Mouse (Mus musculus): ENCODE measurements around the gene Tmtc2.
A peak's percentile ranks its signal among the peaks of the same experiment; 100 is the strongest.

The Tmtc2 gene

DNA sequence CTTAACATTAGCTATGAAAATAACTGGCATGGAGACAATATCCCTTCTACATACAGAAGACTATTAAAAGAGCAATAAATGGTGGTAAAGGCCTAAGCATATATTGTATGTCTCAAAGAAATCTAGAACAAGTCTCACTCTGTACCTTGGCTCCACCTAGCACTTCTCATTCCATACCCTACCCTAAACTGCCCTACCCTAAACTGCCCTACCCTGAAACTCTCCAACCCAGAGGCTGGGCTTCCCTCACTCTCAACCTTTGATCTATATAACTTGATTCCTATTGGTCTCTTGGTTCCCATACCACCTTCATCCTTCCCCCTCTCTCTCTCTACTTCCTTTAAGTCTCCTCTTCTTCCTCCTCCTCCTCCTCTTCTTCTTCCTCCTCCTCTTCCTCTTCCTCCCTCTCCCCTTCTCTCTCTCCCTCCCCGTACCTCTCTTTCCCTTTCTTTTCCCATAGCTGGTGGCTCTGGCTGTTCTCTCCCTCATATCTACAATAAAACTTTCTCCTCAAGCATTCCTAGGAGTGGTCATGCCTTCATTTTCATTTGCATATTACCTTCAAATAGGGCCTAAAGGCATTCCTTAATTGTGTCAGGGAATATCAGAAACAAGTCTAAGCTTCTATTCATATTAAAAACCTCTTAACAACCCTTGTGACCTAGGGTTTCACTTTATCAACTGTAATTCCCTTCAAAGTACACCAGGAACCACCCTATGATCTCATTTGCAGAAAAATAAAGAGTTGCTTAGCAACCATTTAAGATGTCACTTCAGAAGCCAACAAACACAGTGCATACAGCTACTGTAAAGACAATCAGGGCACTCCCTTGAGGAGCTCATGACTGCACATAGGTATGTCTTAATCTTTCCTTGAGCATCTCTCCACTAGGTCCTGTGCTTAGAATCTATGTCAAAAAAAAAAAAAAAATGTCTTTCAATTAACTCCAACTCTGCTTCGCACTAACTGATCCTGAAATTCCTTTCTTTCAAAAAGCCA lies 29.9 kb downstream of the Tmtc2 start:
- no peak for DNase-seq

DNA sequence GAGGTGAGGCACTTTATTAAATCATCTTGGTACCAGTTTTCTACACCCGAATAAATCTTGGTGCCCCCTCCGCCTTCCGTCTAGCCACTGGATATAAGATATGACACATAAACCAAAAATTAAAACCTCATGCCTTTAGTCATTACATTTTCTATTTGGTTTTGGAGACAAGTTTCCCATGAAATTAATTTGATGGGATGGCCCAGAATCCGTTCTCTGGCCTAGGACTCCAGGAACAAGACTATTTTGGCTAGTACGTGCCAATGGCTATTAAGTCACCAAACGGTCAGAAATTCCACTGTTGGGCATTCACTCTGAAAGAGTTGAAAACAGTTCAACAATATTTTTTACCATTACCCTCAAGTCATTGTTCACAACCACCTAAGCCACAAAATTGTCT lies 32.2 kb downstream of the Tmtc2 start:
- no peak for DNase-seq

DNA sequence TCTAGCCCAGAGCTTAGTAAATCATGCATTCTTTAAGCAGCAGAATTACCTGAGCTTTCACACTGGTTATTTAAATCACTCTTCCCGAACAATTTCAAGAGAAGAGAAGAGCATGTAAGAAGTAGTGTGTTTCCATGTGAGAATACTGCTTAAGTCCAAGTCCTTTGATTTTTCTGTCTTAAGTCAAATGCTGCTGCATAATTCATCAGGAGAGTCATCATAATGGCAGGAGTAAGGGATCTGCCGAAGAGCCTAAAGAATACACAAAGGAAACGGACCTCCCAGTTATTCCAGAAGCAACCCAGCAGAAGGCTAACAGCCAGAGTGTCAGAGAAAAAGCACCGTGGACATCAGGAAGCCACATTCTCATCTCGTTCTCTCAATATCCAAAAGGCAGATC lies 34.6 kb downstream of the Tmtc2 start:
- no peak for DNase-seq

DNA sequence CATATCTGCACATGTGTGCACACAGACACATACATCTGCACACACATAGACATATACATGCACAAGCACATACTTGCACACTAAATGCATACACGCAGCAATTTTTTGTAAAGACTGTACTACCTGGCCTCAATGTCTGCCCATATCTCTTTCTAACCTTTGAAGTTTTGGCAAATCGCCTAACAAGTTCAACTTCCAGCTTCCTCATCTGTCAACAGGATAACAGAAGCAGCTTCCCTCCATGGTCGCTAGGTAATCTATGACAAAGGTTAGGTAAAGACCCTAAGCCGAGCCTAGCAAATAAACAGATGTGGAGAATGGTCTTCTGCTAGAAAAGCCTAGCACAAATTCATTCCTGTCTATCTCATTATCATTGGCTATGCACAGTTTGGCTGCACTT lies 37.3 kb downstream of the Tmtc2 start:
- DNase-seq: no peak

DNA sequence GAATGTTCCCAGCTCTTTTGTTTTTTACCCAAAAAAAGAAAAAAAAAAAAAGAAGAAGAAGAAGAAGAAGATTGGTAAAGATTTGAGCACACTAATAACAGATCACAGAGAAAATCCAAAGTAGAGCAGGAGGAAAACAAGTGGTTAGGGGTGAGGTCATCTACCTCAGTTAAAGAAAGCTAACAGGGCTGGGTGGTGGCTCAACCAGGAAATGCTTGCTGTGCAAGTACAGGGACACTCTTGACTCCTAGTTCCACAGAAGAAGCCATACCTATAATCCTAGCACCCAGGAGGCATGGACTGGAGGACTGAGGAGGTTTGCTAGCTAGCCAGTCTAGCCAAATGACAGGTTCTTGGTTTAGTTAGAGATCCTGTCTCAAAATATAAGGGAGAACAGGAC lies 38.4 kb downstream of the Tmtc2 start:
- no peak for DNase-seq

DNA sequence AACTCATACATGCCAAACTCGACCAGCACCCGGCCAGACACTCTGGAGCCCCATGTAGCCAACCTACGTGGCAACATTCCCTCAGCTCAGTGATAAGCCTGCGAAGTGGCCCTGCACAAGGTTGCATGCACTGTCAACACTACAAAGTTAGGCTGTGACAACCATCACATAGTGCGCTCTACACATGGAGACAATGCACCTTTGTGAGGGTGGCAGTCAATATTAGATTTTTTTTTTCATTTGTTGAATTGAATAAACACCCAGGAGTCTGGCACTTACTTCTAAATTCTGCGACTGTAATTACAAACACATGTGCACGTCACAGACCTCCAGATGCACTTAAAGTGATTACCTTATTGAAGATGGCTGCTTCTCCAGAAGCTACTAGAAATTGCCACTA lies 41.5 kb downstream of the Tmtc2 start:
- no peak for DNase-seq

DNA sequence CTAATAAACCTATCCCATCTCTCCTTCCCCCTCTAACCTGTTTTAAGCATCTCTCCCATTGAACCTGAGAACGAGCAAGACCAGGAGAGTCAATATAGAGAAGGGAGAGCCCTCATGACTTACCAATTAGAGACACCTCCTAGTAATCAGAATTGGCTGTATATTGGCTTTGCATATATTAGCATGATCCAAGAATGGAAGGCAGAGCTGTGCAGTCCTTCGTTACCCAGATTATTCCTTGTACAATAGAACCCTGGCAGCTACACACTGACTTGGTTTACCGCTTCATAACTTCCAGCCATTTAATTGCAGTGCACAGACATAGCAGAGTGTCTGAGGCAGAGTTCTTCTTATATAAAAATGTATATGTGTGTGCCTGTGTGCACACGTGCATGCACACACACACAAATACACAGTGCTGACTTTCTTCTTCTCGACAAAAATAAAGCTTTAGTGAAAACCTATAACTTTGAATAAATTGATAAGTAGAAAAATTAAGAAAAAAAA lies 42.2 kb downstream of the Tmtc2 start:
- DNase-seq: no peak

DNA sequence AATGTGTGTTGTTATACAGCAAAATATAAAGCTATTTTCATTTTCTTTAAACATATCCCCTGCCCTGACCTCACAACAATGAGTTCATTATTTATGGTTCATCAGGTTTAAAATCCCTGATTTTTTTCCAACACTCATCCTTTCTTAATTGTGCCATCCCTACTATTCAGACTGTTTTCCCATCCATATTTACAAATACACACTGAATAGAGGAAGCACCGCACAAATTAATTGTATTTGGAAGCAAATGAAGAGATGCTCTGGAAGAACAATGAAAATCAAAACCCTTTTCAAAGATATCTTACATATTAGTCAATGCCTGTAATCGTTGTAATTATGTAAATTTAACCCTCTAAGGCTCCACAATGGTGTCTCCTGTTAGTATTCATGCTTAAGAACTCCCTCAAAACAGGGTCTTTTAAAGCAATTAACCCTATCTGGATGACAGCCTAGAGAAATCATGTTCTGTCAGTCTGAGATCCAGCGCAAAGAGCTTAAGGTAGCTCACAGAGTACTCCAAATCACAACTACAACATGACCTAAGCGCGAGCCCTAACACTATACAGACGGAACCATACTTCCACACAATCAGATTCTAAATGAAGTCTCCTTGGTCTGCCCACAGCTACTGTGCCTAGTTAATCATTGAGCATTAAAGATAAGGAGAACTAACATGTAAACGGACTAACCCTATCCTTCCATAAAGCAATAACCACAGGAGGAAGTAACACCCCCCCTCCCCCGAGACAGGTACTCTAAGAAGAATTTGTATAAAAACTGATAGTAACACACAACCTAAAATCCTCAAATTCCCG lies 43.0 kb downstream of the Tmtc2 start:
- DNase-seq: no peak

DNA sequence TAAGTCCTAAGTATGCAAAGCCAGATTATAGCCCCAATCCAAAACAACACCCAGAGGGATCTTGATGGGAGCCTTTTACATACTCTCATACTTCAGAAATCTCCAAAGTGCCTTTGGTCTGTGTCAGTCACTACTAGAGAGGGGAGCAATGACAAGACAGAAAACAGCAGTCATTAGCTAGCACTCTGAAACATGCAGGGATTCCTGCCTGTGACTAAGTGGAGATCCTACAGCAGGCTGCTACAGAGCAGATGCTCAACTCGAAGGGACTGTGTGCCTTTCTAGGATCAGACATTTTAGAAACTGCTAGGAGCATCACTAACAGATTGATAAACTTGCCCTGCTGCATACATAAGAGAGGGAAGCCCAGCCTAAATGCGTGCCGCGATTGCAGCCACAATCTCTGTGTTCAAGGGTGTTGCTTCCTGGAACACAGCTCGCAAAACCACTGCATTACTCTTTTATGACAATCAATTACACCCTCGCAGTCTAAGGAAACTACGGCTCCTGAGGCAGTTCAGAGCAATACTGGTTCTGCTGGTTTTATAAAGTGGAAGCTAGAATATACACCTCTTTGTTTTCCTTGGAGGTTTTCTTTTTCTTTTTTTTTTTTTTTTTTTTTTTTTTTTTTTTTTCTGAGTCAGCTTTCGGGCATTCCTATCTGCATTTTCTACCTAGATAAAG lies 50.7 kb downstream of the Tmtc2 start:
- no peak for DNase-seq

DNA sequence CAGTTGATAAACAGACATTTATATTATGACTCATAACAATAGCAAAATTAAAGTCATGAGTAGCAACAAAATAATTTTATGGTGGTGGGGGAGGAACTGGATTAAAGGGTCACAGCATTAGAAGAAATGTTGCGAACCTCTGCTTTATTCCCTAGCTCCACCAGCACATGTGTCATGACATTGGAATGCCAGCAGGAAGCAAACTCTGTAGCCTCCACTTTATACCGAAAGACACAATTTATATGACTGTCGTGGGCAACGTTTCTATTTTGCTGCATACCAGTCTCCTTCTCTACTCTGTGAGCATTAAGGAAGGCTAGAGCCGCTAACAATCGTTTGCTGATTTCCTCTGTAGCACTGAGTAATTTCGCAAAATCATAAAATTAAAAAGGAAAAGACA lies 51.8 kb downstream of the Tmtc2 start:
- DNase-seq: no peak

DNA sequence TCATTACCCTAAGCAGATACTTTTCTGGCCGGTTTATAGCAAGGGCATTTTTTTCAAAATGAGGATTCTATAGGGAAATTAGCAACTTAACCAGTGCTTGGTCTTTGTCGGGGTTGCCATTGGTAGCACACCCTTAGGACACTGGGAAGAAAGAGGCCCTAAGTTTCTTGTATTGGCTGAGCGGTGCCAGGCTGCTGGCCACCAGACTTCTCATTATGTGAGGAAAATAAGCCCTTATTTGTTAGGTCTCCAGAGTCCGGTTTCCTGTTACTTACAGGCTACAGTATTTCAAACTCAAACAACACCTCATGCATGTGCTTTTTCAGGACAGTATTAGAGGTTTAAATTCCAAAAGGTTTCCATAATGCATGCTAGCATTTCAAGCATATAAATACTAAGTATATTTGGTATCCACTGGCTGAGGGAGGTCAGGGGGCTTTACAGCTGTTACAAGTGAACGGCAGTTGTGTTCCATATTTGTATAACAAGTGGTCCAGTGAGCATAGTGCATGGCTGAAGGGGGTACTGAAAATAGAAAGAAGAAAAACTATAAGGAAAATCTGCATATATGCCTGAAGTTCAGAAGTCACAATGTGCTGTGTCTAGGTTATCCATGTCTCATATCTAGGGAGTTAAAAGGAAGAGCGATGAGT lies 55.0 kb downstream of the Tmtc2 start:
- no peak for DNase-seq

DNA sequence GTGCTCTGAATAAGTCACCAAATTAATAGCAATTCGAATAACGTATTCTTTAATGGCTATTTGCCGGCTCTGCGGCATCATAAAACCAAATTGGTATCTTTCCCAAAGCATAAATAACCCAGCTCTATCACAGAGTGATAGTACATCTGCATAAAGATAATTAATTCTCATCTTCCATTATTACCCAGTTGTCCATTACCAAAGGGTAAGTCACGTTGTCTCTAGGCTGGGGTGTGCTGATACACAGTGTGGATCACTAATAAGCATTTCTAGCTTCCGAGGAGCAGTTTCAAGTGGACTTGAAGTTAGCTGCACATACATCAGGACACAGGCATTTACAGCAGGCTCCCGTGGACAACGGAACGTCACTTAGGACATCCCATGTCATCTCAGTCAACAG lies 56.1 kb downstream of the Tmtc2 start:
- no peak for DNase-seq

DNA sequence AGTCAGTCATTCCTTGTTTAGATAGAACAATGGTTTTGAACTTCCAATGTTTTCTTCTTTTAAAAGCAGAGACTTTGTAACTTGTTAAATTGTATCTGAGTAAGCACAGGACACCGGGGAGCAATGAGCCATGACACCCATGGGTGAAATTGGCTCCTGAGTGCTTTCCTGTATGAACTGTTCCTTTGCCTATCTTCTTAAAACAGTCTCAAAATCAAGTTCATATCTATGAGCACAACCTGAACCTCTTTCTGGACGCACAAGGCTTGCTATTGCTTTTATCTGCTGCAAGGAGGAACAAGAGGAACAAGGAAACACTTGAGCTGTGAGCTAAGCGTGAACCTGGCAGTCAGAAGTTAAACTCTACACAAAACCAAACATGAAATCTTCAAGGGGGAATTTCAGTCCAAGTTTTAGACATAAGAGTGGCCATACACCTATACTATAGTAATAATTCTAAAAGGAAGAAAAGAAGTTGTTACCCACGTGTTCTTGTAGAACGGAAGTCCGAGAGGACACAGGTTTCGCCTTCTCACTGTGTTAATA lies 60.4 kb downstream of the Tmtc2 start:
- no peak for DNase-seq

DNA sequence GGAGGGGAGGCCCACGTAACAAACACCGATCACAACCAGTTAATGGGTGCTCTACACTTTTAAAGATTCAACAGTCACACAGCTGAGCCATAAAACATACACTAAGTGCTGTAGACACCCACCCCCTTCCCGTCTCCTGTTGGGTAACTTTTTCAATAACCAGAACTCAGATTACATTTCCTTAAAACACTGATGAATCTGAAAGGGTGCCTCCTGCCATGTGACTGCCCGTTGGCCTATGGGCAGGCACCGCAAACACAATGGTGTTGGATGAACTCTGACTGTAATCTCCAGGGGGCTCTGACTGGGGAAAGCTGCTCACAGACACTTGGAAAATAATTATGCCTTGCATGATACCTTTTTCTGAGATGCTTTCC lies 64.4 kb downstream of the Tmtc2 start:
- no peak for DNase-seq

DNA sequence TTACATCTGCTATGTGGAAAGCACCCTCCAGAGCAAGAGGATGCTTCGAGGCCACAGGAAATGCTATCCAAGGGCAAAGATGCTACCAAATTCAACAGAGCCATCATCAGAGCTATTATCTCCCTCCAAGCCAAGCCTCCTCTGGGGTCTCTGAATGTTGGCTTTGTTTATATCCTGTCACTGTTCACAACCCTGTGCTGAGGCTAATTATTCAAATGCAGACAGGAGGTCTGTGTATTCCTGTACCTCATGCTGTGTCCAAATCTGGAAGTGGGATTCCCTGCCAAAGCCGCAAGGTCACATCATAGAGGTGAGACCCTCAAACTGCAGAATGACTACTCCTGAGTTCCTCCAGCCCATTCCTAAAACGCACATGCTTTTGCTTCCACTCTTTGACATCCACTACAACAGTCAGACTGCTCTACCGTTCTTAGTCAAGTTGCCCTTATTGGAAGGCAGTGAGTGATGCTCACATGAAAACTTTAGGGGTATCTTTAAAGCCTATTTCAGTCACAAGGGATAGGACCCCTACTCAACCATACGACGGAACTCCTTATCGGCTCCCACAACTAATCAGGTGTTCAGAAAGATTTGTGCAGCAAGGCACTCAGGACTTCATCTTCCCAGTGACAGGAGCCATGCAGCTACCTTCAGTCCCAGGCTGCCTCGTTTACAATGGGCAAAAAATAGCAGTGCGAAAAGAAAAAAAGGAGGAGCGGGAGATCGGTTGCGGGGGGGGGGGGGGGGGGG lies 64.9 kb downstream of the Tmtc2 start:
- DNase-seq: peak; percentile 45 to 47

DNA sequence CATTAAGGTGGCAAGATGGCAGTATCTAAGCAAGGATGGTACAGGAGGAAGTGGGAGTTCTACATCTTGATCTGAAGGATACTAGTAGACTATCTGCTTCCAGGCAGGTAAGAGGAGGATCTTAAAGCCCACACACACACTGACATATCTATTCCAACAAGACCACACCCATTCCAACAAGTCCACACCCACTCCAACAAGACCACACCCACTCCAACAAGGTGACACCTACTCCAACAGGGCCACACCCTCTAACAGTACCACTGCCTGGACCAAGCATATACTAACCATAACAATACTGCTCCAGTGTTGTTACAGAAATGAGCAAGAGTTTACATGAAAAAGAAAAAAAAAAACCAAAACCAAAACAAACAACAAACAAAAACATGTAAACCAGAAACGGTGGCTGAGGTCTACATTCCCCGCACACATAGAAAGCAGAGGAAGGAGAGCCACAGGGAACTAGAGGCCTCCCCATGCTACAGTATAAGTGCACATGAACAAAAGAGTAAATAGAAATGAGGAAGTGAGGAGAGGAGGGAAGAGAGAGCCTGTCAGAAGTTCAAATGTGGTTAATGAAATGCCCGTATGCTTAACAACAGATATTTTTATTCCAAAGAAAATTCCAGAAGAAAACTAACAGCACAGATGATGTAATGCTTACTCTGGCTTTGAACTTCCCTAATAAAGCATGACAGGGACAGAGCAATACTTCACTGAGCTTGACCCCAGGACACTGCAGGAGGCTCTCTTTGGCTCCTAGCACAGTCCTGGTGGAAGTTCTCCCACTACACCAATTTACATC lies 66.1 kb downstream of the Tmtc2 start:
- DNase-seq: no peak

DNA sequence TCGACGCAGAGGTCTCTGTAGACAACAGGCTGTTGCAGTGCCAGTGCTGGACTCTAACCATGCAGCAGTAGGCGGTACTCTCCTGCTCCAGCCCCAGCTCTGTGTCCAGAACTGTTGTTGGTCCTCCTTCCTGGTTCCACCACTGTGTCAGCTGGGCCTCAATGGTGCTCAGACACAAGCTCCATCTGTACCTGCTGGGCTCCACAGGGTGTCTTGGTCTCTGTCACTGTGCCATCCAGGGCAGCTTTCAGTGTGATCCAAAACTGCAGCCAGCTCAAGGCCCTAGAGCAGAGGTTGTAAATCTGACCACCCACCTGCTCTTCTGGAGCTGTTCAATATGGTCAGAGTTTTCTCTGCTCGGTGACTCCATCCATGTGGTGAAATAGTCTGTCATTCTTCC lies 68.2 kb downstream of the Tmtc2 start:
- peak; percentile 75 to 77 for DNase-seq

DNA sequence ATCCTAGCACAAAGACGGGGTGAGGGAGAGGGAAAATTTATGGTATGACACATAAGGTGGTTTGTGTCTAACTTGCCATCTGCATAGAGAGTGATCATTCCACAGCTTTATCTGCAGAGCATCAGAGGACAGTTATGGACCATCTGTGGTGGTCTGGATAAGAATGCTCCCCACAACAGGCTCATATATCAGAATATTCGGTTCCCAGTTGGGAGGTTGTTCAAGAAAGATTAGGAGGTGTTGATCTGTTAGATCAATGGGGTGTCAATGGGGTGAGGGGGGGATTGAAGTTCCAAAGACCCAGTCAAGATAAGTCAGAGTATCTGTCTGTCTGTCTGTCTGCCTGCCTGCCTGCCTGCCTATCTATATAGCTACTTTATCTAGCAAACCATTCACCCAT lies 69.8 kb downstream of the Tmtc2 start:
- no peak for DNase-seq

DNA sequence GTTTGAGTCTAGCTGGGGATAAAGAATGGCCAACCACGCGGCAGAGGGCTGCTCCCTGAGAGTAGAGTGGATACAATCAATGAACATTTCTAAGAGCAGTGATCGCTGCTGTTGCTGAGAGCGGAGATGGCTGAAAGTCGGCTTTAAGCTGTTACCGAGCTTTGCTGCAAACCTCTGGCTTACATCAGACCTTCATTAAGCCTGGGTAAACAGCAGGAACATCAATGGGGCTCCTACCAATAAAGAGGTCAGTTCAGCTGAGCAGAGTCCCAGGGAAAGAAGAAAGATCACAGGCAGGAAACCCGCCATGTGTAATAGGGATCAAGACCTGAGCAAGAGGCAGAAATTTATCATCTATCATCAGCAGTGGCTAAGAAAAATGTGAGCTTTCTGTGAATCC lies 72.5 kb downstream of the Tmtc2 start:
- no peak for DNase-seq

DNA sequence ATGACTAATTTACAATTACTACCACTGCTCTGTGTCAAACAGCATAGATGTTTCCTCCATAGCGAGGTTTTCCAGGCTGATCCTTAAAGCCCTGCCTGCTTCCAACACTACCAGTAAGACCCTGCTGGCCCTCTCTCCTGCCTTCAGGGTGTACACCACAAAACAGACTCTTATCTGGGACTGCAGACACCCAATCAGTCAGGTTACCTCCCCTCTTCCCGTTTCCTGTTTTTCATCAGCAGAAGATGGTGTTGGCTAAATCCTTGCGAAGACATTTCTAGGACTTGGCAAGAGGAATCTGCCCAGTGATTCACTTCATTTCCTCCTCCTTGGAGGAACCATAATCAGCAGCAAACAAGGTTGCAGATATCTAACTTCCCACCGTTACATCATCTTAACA lies 73.8 kb downstream of the Tmtc2 start:
- DNase-seq: no peak

DNA sequence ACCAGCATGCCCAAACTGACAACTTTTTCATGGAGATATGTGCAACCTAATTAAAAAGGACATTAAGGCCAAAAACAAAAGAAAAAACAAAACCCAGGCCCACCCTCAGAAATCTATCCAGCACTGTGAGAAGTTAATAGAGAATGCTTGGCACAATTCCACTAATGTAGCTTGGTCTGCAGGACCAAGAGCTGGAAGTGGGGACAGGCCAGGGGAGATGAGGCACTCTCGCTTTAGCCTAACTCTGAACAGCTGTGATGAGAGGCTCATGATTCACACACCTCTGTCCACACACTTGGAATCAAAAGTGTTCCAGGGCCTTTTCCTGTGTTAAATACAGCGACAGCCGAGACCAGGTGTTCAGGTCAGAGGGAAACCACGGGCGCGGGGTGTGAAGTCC lies 79.0 kb downstream of the Tmtc2 start:
- DNase-seq: no peak

Measured in cerebellum, adult 18-20 months (tissue).